Mouse (Mus musculus) fat pad, adult 2 months (tissue): ENCODE measurements around the gene Crot.
A peak's percentile ranks its signal among the peaks of the same experiment; 100 is the strongest.
"Not testable (repeated sequence)": the region's sequence is repeated elsewhere in the genome, so short reads cannot be mapped to it uniquely, and the experiment has no call there.

Experiments
- DNase-seq: peaks from one replicate; pipeline ENCODE4 v3.0.0-alpha.2; 2011; ENCODE audit warnings: low read depth, low spot score; ENCODE audit errors: extremely low read depth

The Crot gene

GRCm38 (mm10) chr5:8996686-8997512, at the start of gene Crot:
TSS of gene Crot (minus strand) at chr5:8997324.
- no peak for DNase-seq

GRCm38 (mm10) chr5:9045904-9046303, 48.8 kb upstream of the Crot start:
- no peak for DNase-seq

- DNase-seq = no peak
These were observed 47.7 kb upstream of the Crot start for GRCm38 (mm10) chr5:9044821-9045220.

GRCm38 (mm10) chr5:9043582-9044267, 46.6 kb upstream of the Crot start:
- no peak for DNase-seq

GRCm38 (mm10) chr5:9042721-9043416, 45.7 kb upstream of the Crot start:
- DNase-seq = no peak

GRCm38 (mm10) chr5:9040665-9041215, 43.6 kb upstream of the Crot start:
- no peak for DNase-seq

- no peak for DNase-seq
These were observed 42.9 kb upstream of the Crot start for GRCm38 (mm10) chr5:9039978-9040377.

- no peak for DNase-seq
These were observed 40.2 kb upstream of the Crot start for GRCm38 (mm10) chr5:9037292-9037691.

- DNase-seq = peak; percentile 51
These were observed 38.3 kb upstream of the Crot start for GRCm38 (mm10) chr5:9035457-9035856.

GRCm38 (mm10) chr5:9034535-9034934, 37.4 kb upstream of the Crot start:
- DNase-seq = no peak

- no peak for DNase-seq
These were observed 36.7 kb upstream of the Crot start for GRCm38 (mm10) chr5:9033843-9034242.

- no peak for DNase-seq
These were observed 35.5 kb upstream of the Crot start for GRCm38 (mm10) chr5:9032641-9033040.

- no peak for DNase-seq
These were observed 35.0 kb upstream of the Crot start for GRCm38 (mm10) chr5:9032101-9032590.

- no peak for DNase-seq
These were observed 31.2 kb upstream of the Crot start for GRCm38 (mm10) chr5:9028266-9028841.

GRCm38 (mm10) chr5:9015352-9015751, 18.2 kb upstream of the Crot start:
- no peak for DNase-seq

- no peak for DNase-seq
These were observed 17.6 kb upstream of the Crot start for GRCm38 (mm10) chr5:9014774-9015173.

- no peak for DNase-seq
These were observed 14.2 kb upstream of the Crot start for GRCm38 (mm10) chr5:9011374-9011773.

GRCm38 (mm10) chr5:9010166-9010565, 13.0 kb upstream of the Crot start:
- no peak for DNase-seq

GRCm38 (mm10) chr5:9006585-9006984, 9.5 kb upstream of the Crot start:
- DNase-seq = not testable (repeated sequence)

GRCm38 (mm10) chr5:9000006-9000405, 2.9 kb upstream of the Crot start:
- DNase-seq = not testable (repeated sequence)

GRCm38 (mm10) chr5:8999108-8999507, 2.0 kb upstream of the Crot start:
- no peak for DNase-seq
